Mouse (Mus musculus) kidney, adult 2 months (tissue): ENCODE results near the gene Ltf.

Experiments used
- CTCF ChIP-seq: fragments of 200-500 bp; conservative IDR thresholded peaks from 2 replicates; pipeline ENCODE4 v1.5.1; 2011; ENCODE audit warnings: low read depth, mild to moderate bottlenecking, control low read depth, low read length, moderate library complexity, mixed read lengths; ENCODE audit not compliant: insufficient read depth, insufficient read length
- POLR2A ChIP-seq: fragments of 200-500 bp; IDR thresholded peaks from one replicate; pipeline ENCODE4 v1.6.1; 2011; ENCODE audit warnings: low read depth, low read length, control low read depth

- TF ChIP-seq POLR2A = no peak
- no peak for TF ChIP-seq CTCF
Observed at GRCm38 (mm10) chr9:111047266-111047665, 28.2 kb downstream of the Ltf start.
